Mouse (Mus musculus) CH12.LX (cell line): ENCODE measurements at regions not wholly inside any gene's neighbourhood (a gene's known extent, or its start where the extent isn't known, plus 50 kb on each side); places are given as distances from the start of the nearest gene placed in this dataset.

ENCODE experiments used
- CHD2 ChIP-seq: IDR thresholded peaks from 2 replicates; pipeline ENCODE4 v1.6.1; 2011; ENCODE audit warnings: low read length, improper control_type of control experiment
- CTCF ChIP-seq, 2 experiments: IDR thresholded peaks in 1 of 2; conservative IDR thresholded peaks in 1 of 2; 2 replicates each; pipeline ENCODE4 v1.5.1; 2011 to 2012; ENCODE audit warnings: low read depth in 2 of 2, low read length in 2 of 2, improper control_type of control experiment in 1 of 2, inconsistent platforms in 1 of 2, mild to moderate bottlenecking in 1 of 2, moderate library complexity in 1 of 2
- EP300 ChIP-seq: IDR thresholded peaks from 2 replicates; pipeline ENCODE4 v1.6.1; 2011; ENCODE audit warnings: low read length, improper control_type of control experiment
- KAT2A ChIP-seq: IDR thresholded peaks from 2 replicates; pipeline ENCODE4 v1.6.1; 2012; ENCODE audit warnings: low read length, improper control_type of control experiment, inconsistent platforms; ENCODE audit not compliant: insufficient replicate concordance
- MYC ChIP-seq: IDR thresholded peaks from 2 replicates; pipeline ENCODE4 v1.6.1; 2011; ENCODE audit warnings: low read depth, mild to moderate bottlenecking, improper control_type of control experiment, low read length
- NELFE ChIP-seq: IDR thresholded peaks from 2 replicates; pipeline ENCODE4 v1.6.1; 2011; ENCODE audit warnings: low read depth, low read length, improper control_type of control experiment
- POLR2A ChIP-seq: IDR thresholded peaks from 2 replicates; pipeline ENCODE4 v1.6.1; 2011; ENCODE audit warnings: low read depth, mild to moderate bottlenecking, improper control_type of control experiment, low read length
- RAD21 ChIP-seq: IDR thresholded peaks from 2 replicates; pipeline ENCODE4 v1.6.1; 2011; ENCODE audit warnings: low read depth, mild to moderate bottlenecking, low read length, improper control_type of control experiment, moderate library complexity
- TBP ChIP-seq: conservative IDR thresholded peaks from 2 replicates; pipeline ENCODE4 v1.6.1; 2011; ENCODE audit warnings: low read depth, low read length, improper control_type of control experiment
- TCF12 ChIP-seq: IDR thresholded peaks from 2 replicates; pipeline ENCODE4 v1.6.1; 2014; ENCODE audit warnings: low read depth, mild to moderate bottlenecking, inconsistent platforms, low read length, improper control_type of control experiment
- ZC3H11A ChIP-seq: IDR thresholded peaks from 2 replicates; pipeline ENCODE4 v1.6.1; 2012; ENCODE audit warnings: low read depth, mild to moderate bottlenecking, inconsistent platforms, low read length, improper control_type of control experiment
- ZMIZ1 ChIP-seq: IDR thresholded peaks from 2 replicates; pipeline ENCODE4 v1.6.1; 2012; ENCODE audit warnings: low read depth, mild to moderate bottlenecking, inconsistent platforms, low read length, improper control_type of control experiment

DNA sequence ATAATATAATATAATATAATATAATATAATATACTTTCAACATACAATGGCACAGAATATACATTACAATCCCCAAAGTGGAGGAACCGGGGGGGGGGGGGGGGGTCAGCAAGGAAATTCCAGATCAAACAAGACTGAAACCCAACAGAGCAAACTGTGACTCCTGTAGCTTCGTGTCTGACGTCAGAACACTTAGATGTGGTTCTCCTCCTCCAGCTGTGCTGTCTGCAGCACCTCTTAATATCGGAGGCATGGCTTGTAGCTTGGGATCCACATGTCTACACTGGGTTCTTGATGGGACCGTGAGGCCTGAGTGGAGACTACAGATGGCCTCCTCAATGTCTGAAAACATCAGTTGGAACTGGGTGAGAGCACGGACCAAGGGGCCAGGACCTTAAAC, 390.3 kb upstream of the Tbx3 start:
- no peak for TF ChIP-seq ZMIZ1
- TF ChIP-seq CTCF (conservative IDR thresholded peaks at IDR 0.05 in 1 of 2, IDR thresholded peaks at IDR 0.05 in 1 of 2; ENCODE audit: low read depth in 2 of 2, low read length in 2 of 2), result no peak
- TF ChIP-seq EP300, result no peak
- no peak for TF ChIP-seq POLR2A
- TF ChIP-seq RAD21, result no peak
- TF ChIP-seq MYC, result no peak
- TF ChIP-seq CHD2, result no peak
- TF ChIP-seq TCF12, result no peak
- no peak for TF ChIP-seq NELFE
- TF ChIP-seq ZC3H11A, result no peak
- TF ChIP-seq TBP, result no peak
- TF ChIP-seq KAT2A, result no peak
